Mouse (Mus musculus) intestine, embryonic 16.5 days (tissue): Measurements from ENCODE around the gene Alg3. TPM values are rescaled to one million over a fixed set of nuclear protein-coding genes. Genes with fewer than 3 reads are reported as not detected.

ENCODE experiments used
- ATAC-seq: fragments of 200-750 bp; cut with Nextera tagmentation; 2 replicates; pipeline ENCODE4 v1.8.0; 2017; ENCODE audit warnings: moderate TSS enrichment, moderate library complexity
- H3K27ac ChIP-seq: fragments of 300-500 bp; sonication (generic); 2 replicates; pipeline ENCODE4 v1.5.1; 2014; ENCODE audit warnings: mild to moderate bottlenecking, low read length
- H3K27me3 ChIP-seq: fragments of 300-500 bp; sonication (generic); replicated peaks from 2 replicates; pipeline ENCODE4 v1.6.1; 2014; ENCODE audit warnings: low read length, control low read depth, mixed read lengths; ENCODE audit not compliant: control insufficient read depth, insufficient read depth
- H3K36me3 ChIP-seq: fragments of 300-500 bp; sonication (generic); 2 replicates; pipeline ENCODE4 v1.6.1; 2014; ENCODE audit warnings: low read length, control low read depth; ENCODE audit not compliant: control insufficient read depth, insufficient read depth
- H3K4me1 ChIP-seq: fragments of 300-500 bp; sonication (generic); 2 replicates; pipeline ENCODE4 v1.6.1; 2014; ENCODE audit warnings: low read length, control low read depth, mixed read lengths; ENCODE audit not compliant: control insufficient read depth, insufficient read depth
- H3K4me2 ChIP-seq: fragments of 300-500 bp; sonication (generic); 2 replicates; pipeline ENCODE4 v1.6.1; 2014; ENCODE audit warnings: low read depth, low read length, control low read depth
- H3K4me3 ChIP-seq: fragments of 300-500 bp; sonication (generic); 2 replicates; pipeline ENCODE4 v1.5.1; 2014; ENCODE audit warnings: mild to moderate bottlenecking, low read length
- H3K9ac ChIP-seq: fragments of 300-500 bp; sonication (generic); 2 replicates; pipeline ENCODE4 v1.6.1; 2014; ENCODE audit warnings: low read depth, low read length
- H3K9me3 ChIP-seq: fragments of 300-500 bp; sonication (generic); 2 replicates; pipeline ENCODE4 v1.6.1; 2016; ENCODE audit warnings: low read length, control low read depth; ENCODE audit not compliant: control insufficient read depth
- WGBS: fragments of 180-500 bp; shearing (Covaris S2); extraction: QIAGEN DNeasy Blood & Tissue Kit; methylation state at CpG from one replicate; pipeline ENCODE4 v1.1.7; 2014; 5-methylcytosine and 5-hydroxymethylcytosine counted together
- polyA plus RNA-seq: library from polyadenylated mRNA; unstranded; fragments of >200 nt; fragmentation: Nextera tagmentation; extraction: Ambion mirVana; gene quantifications from 2 replicates; pipeline ENCODE4 v1.2.1, GENCODE M21; 2015

The Alg3 gene
- polyA plus RNA-seq = 44.3 and 47.5 TPM in 2 replicates

GRCm38 (mm10) chr16:20611357-20612227 is at the start of gene Alg3, which contains the start of the genes Eef1akmt4 and Gm49333:
Gene Alg3, minus strand, starts transcription at chr16:20611735.
Gene Eef1akmt4, plus strand, starts transcription at chr16:20611593.
Gene Gm49333, plus strand, starts transcription at chr16:20611610.
- WGBS = 2% methylated on average over 41 of the region's 41 CpGs
- Histone ChIP-seq H3K36me3 (no peaks in the 10 kb centered on the region), H3K4me1 (peaks cover 11% of the 10 kb centered on the region; the same call in 1 of the 2 replicates), H3K27ac (peak within 1 kb of the TSS; percentile 83), H3K4me3 (peak within 1 kb of the TSS; percentile 91), H3K27me3 (no peaks in the 10 kb centered on the region), H3K4me2 (peak within 1 kb of the TSS; percentile 85), H3K9me3 (no peaks in the 10 kb centered on the region), H3K9ac (peak within 1 kb of the TSS; percentile 86)
- ATAC-seq = peak; percentile 99

GRCm38 (mm10) chr16:20657661-20658060 is 46.1 kb upstream of the Alg3 start:
- no peak for ATAC-seq
- H3K4me2 ChIP-seq = no peak overlapping the region
- H3K36me3 ChIP-seq = peaks cover 13% of the 10 kb centered on the region; the same call in 1 of the 2 replicates
- WGBS = 90% methylated on average over 4 of the region's 4 CpGs
- H3K27ac ChIP-seq = no peak overlapping the region
- no peak overlapping the region for H3K9ac ChIP-seq
- H3K27me3 ChIP-seq = no peaks in the 10 kb centered on the region
- peaks cover 3% of the 10 kb centered on the region for H3K4me1 ChIP-seq
- H3K4me3 ChIP-seq = no peak overlapping the region
- no peaks in the 10 kb centered on the region for H3K9me3 ChIP-seq

- Histone ChIP-seq H3K27ac (no peak overlapping the region), H3K36me3 (peaks cover 4% of the 10 kb centered on the region; the same call in 1 of the 2 replicates), H3K4me1 (peaks cover 12% of the 10 kb centered on the region), H3K4me3 (no peak overlapping the region), H3K9me3 (no peaks in the 10 kb centered on the region), H3K27me3 (no peaks in the 10 kb centered on the region), H3K9ac (no peak overlapping the region), H3K4me2 (no peak overlapping the region)
- WGBS = 52% methylated on average over 2 of the region's 2 CpGs
- ATAC-seq = no peak
These were observed 41.8 kb upstream of the Alg3 start for GRCm38 (mm10) chr16:20653315-20653714.

- WGBS = 8% methylated on average over 12 of the region's 12 CpGs
- no peaks in the 10 kb centered on the region for H3K9me3 ChIP-seq
- H3K27ac ChIP-seq = 0 out of 2 replicates have a peak overlapping the region, but pooled peaks have one; percentile 40
- ATAC-seq = peak; percentile 59; the same call in 1 of the 2 replicates
- H3K4me3 ChIP-seq = peak overlapping the region; percentile 74
- H3K4me1 ChIP-seq = peaks cover 12% of the 10 kb centered on the region
- peak overlapping the region; percentile 83 for H3K4me2 ChIP-seq
- H3K27me3 ChIP-seq = no peaks in the 10 kb centered on the region
- H3K9ac ChIP-seq = peak overlapping the region; percentile 88
- H3K36me3 ChIP-seq = peaks cover 4% of the 10 kb centered on the region; the same call in 1 of the 2 replicates
These were observed 40.4 kb upstream of the Alg3 start for GRCm38 (mm10) chr16:20651947-20652310.

- ATAC-seq = peak; percentile 97
- peaks cover 12% of the 10 kb centered on the region for H3K4me1 ChIP-seq
These were observed 39.8 kb upstream of the Alg3 start, which contains the start of gene Psmd2 for GRCm38 (mm10) chr16:20651076-20651946. Gene Psmd2, plus strand, starts transcription at chr16:20651652.

GRCm38 (mm10) chr16:20643911-20644310 is 32.4 kb upstream of the Alg3 start:
- Histone ChIP-seq H3K9me3 (no peaks in the 10 kb centered on the region), H3K36me3 (no peaks in the 10 kb centered on the region), H3K27ac (no peak overlapping the region), H3K4me1 (no peaks in the 10 kb centered on the region), H3K4me3 (no peak overlapping the region), H3K9ac (no peak overlapping the region), H3K4me2 (no peak overlapping the region), H3K27me3 (no peaks in the 10 kb centered on the region)
- 85% methylated on average over 7 of the region's 7 CpGs for WGBS
- no peak for ATAC-seq

More at GRCm38 (mm10) chr16:20651076-20651946, 39.8 kb upstream of the Alg3 start, which contains the start of gene Psmd2:
- Histone ChIP-seq H3K4me3 (peak within 1 kb of the TSS; percentile 74), H3K9ac (peak within 1 kb of the TSS; percentile 88), H3K27me3 (no peaks in the 10 kb centered on the region), H3K9me3 (no peaks in the 10 kb centered on the region), H3K36me3 (no peaks in the 10 kb centered on the region), H3K27ac (peak within 1 kb of the TSS; percentile 80), H3K4me2 (peak within 1 kb of the TSS; percentile 83)
- WGBS = 2% methylated on average over 46 of the region's 46 CpGs

GRCm38 (mm10) chr16:20642161-20642560 is 30.6 kb upstream of the Alg3 start:
- Histone ChIP-seq H3K27ac (no peak overlapping the region), H3K9ac (no peak overlapping the region), H3K9me3 (no peaks in the 10 kb centered on the region), H3K4me2 (no peak overlapping the region), H3K4me3 (no peak overlapping the region), H3K4me1 (no peaks in the 10 kb centered on the region), H3K27me3 (no peaks in the 10 kb centered on the region), H3K36me3 (no peaks in the 10 kb centered on the region)
- WGBS = 3% methylated on average over 8 of the region's 8 CpGs
- ATAC-seq = peak; percentile 50; the same call in 1 of the 2 replicates

- Histone ChIP-seq H3K4me3 (no peak overlapping the region), H3K27me3 (no peaks in the 10 kb centered on the region), H3K36me3 (no peaks in the 10 kb centered on the region), H3K27ac (no peak overlapping the region), H3K9ac (no peak overlapping the region), H3K4me2 (no peak overlapping the region), H3K9me3 (no peaks in the 10 kb centered on the region), H3K4me1 (0 out of 2 replicates have a peak, but pooled peaks cover 2% of the 10 kb centered on the region)
- WGBS = 78% methylated on average over 8 of the region's 8 CpGs
- ATAC-seq = no peak
These were observed 26.8 kb upstream of the Alg3 start for GRCm38 (mm10) chr16:20638367-20638766.

- Histone ChIP-seq H3K4me3 (no peak overlapping the region), H3K4me2 (no peak overlapping the region), H3K9ac (no peak overlapping the region), H3K27me3 (no peaks in the 10 kb centered on the region), H3K27ac (no peak overlapping the region), H3K9me3 (no peaks in the 10 kb centered on the region), H3K36me3 (no peaks in the 10 kb centered on the region), H3K4me1 (0 out of 2 replicates have a peak, but pooled peaks cover 2% of the 10 kb centered on the region)
- no peak for ATAC-seq
- WGBS = 63% methylated on average over 8 of the region's 8 CpGs
These were observed 25.9 kb upstream of the Alg3 start for GRCm38 (mm10) chr16:20637410-20637809.
